Mouse (Mus musculus): ENCODE measurements at regions not wholly inside any gene's neighbourhood (a gene's known extent, or its start where the extent isn't known, plus 50 kb on each side); places are given as distances from the start of the nearest gene placed in this dataset.

DNA sequence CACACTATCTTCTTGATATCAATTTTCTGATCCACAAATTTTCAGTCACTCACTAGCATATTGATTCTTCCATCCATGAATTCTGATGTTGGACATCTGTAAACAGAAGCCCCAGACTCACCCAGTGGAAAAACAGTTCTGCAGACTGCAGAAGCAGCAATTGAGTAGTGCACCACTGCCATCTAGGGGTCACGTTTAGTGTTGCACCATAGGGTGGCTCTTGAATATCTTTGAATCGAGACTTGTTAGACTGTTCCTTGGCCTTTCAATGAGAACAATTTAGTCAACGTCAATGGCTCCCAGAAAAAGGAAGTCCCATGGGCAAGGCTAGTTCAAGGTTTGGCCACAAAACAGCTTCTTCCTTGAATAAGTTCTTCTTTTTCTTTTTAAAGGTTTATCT, 828.1 kb downstream of the Gm10330 start:
- peak; percentile 26 to 56 for DNase-seq (ENCODE audit: low spot score in 2 of 2)

DNA sequence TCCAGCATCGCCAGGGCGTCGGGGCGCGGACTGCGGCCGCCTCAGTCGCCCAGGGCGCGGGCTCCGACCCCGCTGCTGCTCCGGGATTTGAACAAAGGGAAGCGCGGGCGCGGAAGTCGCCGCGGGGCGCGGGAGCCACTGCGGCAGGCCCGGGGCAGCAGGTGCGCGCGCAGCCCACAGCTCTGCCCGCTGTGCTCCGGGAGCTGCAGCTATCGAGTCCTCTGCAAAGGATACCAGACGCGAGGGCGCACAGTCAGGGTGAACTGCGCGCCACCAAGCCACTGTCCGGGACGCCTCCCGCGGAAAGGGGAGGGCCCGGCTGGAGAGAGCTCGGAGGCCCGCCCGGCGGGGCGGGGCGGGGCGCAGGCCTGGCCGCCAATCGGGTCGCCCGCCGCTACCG, 873.9 kb downstream of the Gm10330 start:
- DNase-seq (ENCODE audit: low spot score in 2 of 2), result peak; percentile 13 to 14
